Mouse (Mus musculus) liver, embryonic 15.5 days (tissue): ENCODE results near the gene Thada. TPM values are rescaled to one million over a fixed set of nuclear protein-coding genes. Genes with fewer than 3 reads are reported as not detected.

Experiments
- polyA plus RNA-seq: library from polyadenylated mRNA; unstranded; fragments of >200 nt; fragmentation: Nextera tagmentation; extraction: Ambion mirVana; gene quantifications from 2 replicates; pipeline ENCODE4 v1.2.1, GENCODE M21; 2015

The Thada gene
- polyA plus RNA-seq, 1 experiment from 2014 or later: 2.3 TPM

Other genes with a start within 250 kb of the Thada start
- 0.22 and 0.45 TPM in 2 replicates for gene Plekhh2, start 45.7 kb upstream of the Thada start, polyA plus RNA-seq
- 2.2 and 2.4 TPM in 2 replicates for gene Dync2li1, start 160.3 kb upstream of the Thada start, polyA plus RNA-seq
- gene Abcg8, start 210.1 kb upstream of the Thada start, polyA plus RNA-seq: 0.56 and 0.59 TPM in 2 replicates
- gene Abcg5, start 216.8 kb upstream of the Thada start, polyA plus RNA-seq: 0.50 and 0.56 TPM in 2 replicates